Mouse (Mus musculus): ENCODE results near the gene Jmy. TPM values are rescaled to one million over a fixed set of nuclear protein-coding genes. Genes with fewer than 3 reads are reported as not detected.
"Not testable (repeated sequence)": the region's sequence is repeated elsewhere in the genome, so short reads cannot be mapped to it uniquely, and the experiment has no call there.

The Jmy gene
- 10 to 100 TPM; 43.8 to 44.6 TPM for total RNA-seq (2021)
- long read RNA-seq, experiment 1, partial matches to known transcripts = 0 of 3 reads
- long read RNA-seq, experiment 1, other reads (novel, unspliced or antisense) = 3 of 3 reads
- long read RNA-seq, experiment 2, partial matches to known transcripts = 1 of 1 reads
- long read RNA-seq, experiment 2, other reads (novel, unspliced or antisense) = 0 of 1 reads

- peak; percentile 83 to 84 for DNase-seq (ENCODE audit: low spot score in 2 of 2)
Observed at GRCm38 (mm10) chr13:93499167-93499972, at the start of gene Jmy. Jmy (minus strand) TSS chr13:93499808.

GRCm38 (mm10) chr13:93547641-93548040 lies 48.0 kb upstream of the Jmy start:
- DNase-seq (ENCODE audit: low spot score in 2 of 2) = no peak

GRCm38 (mm10) chr13:93546011-93546410 lies 46.4 kb upstream of the Jmy start:
- DNase-seq (ENCODE audit: low spot score in 2 of 2) = no peak

GRCm38 (mm10) chr13:93544274-93544673 lies 44.7 kb upstream of the Jmy start:
- DNase-seq (ENCODE audit: low spot score in 2 of 2) = no peak

DNA sequence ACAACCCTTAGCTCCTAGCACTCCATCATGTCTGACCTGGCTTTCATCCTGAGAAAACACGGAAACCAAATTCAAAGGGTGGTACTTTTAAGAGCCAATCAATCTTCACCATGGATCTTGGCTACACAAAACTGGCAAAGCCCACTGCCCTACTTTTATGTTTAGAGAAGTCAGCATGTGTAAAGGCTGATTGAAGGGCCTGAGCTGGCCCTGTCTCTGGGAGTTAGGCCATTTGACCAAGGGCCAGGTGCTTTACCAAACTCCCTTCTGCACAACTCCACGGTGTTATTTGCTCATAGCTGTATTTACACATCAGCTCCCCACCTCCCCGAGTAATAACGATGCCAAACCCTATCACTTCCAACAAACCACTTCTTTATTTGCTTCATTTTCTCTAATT lies 39.7 kb upstream of the Jmy start:
- DNase-seq (ENCODE audit: low spot score in 2 of 2) = no peak

- DNase-seq (ENCODE audit: low spot score in 2 of 2) = no peak
Observed at GRCm38 (mm10) chr13:93518753-93519319, 19.2 kb upstream of the Jmy start.

GRCm38 (mm10) chr13:93517223-93517622 lies 17.6 kb upstream of the Jmy start:
- DNase-seq (ENCODE audit: low spot score in 2 of 2) = no peak

GRCm38 (mm10) chr13:93514000-93514795 lies 14.6 kb upstream of the Jmy start:
- DNase-seq (ENCODE audit: low spot score in 2 of 2) = no peak

DNA sequence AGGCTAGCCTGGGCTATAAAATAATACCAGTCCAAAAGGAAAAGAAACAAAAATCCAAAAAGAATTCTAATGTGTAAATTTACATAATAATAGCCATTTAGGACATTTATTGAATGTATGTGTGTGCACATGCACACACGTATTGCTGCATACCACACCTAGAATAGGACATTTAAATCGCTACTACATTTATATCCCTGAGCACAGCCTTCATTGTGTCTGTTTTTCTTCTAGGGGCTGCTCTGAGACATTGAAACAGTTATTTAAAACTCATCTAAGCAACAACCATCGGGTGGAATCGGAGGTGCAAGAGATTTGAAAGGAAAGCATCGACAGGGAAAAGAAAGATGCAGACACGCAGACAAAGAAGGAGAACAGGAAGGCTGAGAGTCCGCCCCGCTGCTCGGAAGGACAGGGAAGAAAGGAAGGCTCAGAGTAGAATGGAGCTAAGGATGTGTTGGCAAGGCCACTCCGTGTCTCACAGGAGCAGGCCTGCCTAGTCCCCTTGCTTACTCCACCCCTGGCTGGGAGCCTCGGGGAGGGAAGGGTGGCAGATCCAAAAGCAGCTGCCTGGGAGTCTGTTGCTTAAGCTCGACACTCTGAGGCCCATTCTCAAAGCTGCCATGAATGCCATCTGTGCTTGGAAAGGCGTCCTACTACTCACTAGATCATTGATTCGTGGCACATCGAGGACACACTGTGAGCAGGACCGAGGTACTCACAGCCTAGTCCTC lies 11.0 kb upstream of the Jmy start:
- peak; percentile 42 to 71 for DNase-seq (ENCODE audit: low spot score in 2 of 2)

- DNase-seq (ENCODE audit: low spot score in 2 of 2) = not testable (repeated sequence)
Observed at GRCm38 (mm10) chr13:93506920-93507319, 7.3 kb upstream of the Jmy start.

GRCm38 (mm10) chr13:93501724-93502123 lies 2.1 kb upstream of the Jmy start:
- DNase-seq (ENCODE audit: low spot score in 2 of 2) = no peak

- no peak for DNase-seq (ENCODE audit: low spot score in 2 of 2)
Observed at GRCm38 (mm10) chr13:93499973-93500633, 495 bp upstream of the Jmy start.

GRCm38 (mm10) chr13:93498211-93499166 lies 1.1 kb downstream of the Jmy start:
- DNase-seq (ENCODE audit: low spot score in 2 of 2) = peak in 1 of 2 experiments; percentile 27

- no peak for DNase-seq (ENCODE audit: low spot score in 2 of 2)
Observed at GRCm38 (mm10) chr13:93496977-93497376, 2.6 kb downstream of the Jmy start.

DNA sequence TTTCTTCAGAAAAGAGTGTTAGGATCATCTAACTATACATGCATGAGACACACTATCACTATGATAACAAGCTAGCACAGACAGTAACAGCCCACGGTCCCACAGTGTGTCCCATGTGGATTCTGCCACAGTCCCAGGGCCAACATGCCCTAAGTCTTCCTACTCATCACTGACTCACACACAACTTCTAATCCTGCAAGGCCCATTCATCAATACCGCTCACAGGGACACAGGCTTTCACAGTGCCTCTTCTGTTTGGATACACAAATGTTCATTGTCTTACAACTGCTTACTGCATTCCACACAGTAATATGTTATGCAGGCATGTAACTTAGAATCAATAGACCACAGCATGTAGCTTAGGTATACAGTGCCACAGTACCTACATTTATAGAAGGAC lies 11.1 kb downstream of the Jmy start:
- no peak for DNase-seq (ENCODE audit: low spot score in 2 of 2)

DNA sequence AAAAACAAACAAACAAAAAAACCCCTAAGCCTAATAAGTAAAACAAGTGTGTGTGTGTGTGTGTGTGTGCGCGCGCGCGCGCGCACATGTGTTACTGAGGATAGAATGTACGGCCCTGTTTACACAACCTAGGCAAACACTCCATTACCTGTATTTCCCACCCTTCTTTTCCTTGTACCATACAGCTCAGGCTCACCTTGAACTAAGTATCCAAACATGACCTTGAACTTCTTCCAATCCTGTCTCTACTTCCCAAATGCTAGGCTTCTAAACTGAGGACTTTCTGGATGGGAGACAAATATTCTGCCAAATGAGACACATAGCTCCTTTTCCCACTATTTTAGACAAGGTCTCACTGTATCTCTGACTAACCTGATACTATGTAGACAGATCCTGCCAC lies 11.9 kb downstream of the Jmy start:
- no peak for DNase-seq (ENCODE audit: low spot score in 2 of 2)

DNA sequence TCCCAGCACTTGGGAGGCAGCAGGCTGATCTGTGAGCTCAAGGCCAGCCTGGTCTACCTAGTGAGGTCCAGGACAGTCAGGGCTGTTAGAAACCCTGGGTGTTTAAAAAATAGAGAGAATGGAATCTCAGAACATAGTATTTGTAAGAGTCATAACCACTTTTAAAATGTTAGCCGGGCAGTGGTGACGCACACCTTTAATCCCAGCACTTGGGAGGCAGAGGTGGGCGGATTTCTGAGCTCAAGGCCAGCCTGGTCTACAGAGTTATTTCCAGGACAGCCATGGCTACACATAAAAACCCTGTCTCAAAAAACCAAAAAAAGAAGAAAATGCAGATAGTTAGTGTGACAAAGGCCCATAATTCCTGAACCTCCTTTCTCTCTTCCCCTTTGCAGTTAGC lies 15.3 kb downstream of the Jmy start:
- no peak for DNase-seq (ENCODE audit: low spot score in 2 of 2)

DNA sequence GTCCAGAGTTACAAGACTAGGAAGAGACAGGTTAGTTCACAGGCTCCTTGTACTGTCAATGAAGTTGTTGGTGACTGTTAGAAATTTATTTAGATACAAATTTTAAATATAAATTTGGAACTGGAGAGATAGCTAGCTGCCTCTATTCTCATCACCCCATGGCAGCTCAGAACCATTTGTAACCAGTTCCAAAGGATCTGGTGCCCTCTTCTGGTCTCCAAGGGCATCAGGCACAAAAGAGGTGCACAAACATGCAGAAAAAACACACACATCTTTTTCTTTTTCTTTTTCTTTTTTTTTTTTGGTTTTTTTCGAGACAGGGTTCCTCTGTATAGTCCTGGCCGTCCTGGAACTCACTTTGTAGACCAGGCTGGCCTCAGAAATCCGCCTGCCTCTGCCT lies 18.5 kb downstream of the Jmy start:
- no peak for DNase-seq (ENCODE audit: low spot score in 2 of 2)

- no peak for DNase-seq (ENCODE audit: low spot score in 2 of 2)
Observed at GRCm38 (mm10) chr13:93478344-93478743, 21.3 kb downstream of the Jmy start.

Measured in layer of hippocampus, postnatal 14 days (tissue).